Mouse (Mus musculus): ENCODE data around the gene Pithd1.

DNA sequence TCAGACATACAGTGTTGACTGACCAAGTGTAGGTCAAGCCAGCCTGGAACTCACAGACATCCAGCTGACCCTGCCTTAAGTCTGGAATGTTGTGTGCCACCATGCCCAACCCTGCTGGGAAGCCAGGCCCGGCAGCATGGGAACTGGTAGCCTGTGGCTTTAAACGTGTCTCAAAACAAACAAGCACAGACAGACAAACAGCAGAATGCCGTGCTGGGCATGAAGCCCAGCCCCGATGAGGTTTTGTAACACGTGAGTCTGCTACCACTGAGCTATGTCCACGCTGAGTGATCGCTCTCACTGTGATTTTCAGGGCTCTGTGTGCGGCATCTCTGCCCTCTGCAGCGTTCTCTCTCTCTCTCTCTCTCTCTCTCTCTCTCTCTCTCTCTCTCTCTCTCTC is 31.2 kb downstream of the Pithd1 start:
- no peak for TF ChIP-seq POLR2A (IDR thresholded peaks at IDR 0.05; ENCODE audit: control insufficient read depth, low read depth, low read length)
- TF ChIP-seq CTCF (IDR thresholded peaks at IDR 0.05; ENCODE audit: control insufficient read depth, insufficient read depth, insufficient replicate concordance, low read depth, low read length): no peak
